Mouse (Mus musculus) thymus, postnatal 10 days (tissue): ENCODE data around the gene Atpaf1.

Experiments
- DNase-seq, 2 experiments: peaks; one replicate each; pipeline ENCODE4 v3.0.0; 2021; ENCODE audit warnings: low spot score in 2 of 2

The Atpaf1 gene

DNA sequence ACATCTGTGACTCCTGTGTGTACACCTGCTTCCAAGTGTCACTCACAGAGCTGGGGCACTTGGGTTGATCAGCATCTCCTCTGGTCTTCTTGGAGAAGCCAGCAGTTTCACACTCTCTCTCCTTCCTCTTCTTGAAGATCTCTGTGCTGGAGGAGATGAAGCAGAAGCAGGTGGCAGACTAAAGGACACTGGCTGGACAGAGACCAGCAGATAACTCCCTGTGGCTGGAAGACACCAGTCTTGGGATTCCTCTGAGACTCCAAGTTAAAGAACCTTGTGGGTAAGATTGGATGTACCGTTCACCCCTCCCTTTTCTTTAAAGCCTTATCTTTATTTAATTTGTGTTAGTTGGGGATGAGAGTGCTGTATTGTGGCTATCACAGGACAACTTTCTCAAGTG lies 63.5 kb downstream of the Atpaf1 start:
- DNase-seq, result no peak

DNA sequence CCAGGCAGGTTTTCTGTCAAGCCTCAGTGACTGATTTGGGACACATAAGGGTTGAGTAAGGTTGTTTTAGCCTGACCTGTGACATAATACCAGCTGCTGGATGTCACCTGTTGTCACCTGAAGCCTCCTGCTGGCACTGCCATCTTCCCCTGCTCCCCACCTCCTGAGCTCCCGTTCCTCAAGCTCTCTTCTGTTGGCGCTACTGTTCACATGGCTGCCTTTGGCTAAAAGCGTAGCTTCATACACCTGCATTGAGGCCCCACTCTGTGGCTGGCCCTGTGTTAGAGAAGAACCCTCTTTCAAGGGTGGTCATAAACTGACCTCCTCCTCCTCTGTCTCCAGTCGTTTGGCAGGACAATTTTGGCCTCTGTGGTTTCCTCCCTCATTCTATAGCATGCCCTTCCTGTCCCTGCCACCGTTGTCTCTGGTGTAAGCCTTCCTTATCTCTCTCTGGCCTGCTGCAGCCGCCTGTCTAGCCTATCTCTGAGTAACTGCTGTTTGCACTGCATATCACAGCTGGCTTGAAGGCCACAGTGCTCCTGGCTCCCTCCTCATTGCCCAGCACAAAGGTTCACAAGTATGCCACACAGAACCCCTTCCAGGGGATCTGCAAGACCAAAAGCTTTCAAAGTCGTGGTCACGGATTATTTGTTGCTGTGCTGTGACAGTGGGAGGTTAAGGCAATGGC lies 64.5 kb downstream of the Atpaf1 start:
- DNase-seq, result no peak

DNA sequence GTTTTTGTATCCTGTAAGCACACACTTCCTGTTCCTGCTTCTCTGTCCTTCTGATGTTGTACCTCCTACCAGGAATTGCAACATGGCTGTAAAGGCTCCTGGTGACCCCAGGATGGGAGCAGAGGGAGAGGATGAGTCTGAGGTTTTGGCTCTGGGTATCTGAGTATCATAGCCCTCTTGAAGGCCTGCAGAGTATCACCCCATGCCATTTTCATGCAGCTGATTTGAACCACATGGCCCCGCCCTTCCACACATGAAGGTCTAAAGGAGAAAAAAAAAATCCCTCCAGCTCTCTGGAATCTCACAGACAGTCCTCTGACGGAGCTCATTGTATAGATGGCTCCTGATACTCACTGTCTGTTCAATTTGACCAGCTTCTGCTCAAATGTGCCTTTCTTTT lies 65.5 kb downstream of the Atpaf1 start:
- no peak for DNase-seq

DNA sequence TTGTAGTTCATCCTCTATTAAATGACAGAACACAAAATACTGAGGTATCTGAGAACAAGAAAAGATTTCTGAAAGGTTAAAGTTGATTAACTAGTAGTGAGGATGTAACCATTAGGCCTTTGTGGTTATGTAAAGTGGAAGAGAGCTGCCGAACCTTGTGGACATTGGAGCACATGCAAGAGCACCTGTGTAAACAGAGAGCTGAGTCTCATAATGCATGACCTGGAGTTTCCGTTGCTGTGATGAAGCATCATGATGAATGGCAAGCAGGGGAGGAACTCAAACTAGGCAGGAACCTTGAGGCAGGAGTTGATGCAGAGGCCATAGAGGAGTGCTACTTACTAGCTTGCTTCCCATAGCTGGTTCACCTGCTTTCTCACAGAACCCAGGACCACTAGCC lies 66.0 kb downstream of the Atpaf1 start:
- no peak for DNase-seq

DNA sequence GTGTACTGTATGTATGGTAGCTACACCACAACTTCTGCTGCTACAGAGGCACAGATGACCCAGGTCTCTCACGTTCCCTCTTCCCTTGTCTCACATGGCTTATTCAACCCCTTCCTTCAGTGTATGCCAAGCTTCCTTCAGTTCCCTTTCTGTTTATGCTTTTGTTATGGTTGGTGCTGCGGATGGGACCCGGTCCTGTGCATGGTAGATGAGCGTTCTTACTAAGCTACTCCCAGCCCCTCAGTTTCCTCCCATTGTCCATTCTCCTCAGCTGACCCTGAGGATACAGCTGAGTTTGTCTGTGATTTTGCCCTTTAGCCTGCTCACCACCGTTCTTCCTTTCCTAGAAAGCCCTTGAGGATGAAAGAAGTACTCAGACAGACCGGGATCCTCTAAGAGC lies 67.0 kb downstream of the Atpaf1 start:
- DNase-seq, result no peak

DNA sequence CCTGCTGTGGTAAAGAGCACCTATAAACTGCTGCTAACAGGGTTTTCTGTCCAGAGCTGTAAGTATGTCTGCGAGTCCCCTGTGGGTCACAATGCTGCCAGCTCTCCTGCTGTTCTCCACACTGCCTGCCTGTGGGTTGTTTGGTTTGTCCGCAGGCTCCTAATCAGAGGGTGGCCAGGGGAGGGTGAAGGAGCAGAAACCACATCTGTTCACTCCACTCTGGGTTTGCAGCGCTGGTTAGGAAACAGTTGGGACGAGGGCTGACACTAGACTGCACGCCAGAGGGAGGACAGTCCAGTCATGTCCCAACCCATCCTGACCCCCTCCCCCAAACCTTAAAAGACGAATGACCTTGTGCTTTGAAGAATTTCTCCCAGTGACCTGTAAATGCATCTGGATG lies 70.5 kb downstream of the Atpaf1 start:
- DNase-seq, result no peak

DNA sequence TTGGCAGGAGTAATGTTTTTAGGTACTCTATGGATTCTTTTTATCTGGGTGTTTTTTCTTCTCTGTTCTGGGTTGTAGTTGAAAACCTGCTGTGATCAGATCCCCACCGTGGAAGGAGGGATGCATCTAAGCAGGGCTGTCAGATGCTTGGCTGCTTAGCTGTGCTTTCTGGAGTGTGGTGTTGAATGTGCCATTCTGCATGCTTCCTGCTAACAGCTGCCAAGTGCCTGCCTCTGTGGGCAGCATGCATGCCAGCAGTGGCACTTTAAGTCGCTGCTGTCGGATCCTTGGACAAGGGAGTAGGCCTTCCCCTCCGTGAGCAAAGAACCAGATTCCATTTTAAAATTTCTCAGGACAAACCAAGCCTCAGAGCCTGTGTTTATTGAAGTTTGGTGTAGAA lies 71.0 kb downstream of the Atpaf1 start:
- no peak for DNase-seq

DNA sequence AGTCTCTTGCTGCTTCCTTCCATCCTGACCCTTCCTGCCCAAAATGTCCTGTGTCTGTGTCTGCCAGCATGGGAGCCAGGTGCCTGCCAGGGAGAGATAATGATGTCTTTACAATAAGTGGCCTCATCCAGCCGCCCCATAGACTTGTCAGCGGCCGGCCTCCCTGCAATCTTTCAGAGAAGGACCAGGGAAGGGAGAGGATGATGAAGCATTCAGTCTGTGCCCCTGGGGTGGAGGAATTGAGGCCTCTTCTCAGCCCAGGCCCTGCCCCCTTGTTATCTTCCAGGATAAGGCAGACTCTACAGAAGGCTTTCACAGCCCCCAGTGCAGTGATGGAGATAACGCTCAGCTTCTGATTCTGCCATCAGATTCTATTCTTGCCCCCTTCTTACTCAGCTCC lies 71.7 kb downstream of the Atpaf1 start:
- DNase-seq, result no peak

DNA sequence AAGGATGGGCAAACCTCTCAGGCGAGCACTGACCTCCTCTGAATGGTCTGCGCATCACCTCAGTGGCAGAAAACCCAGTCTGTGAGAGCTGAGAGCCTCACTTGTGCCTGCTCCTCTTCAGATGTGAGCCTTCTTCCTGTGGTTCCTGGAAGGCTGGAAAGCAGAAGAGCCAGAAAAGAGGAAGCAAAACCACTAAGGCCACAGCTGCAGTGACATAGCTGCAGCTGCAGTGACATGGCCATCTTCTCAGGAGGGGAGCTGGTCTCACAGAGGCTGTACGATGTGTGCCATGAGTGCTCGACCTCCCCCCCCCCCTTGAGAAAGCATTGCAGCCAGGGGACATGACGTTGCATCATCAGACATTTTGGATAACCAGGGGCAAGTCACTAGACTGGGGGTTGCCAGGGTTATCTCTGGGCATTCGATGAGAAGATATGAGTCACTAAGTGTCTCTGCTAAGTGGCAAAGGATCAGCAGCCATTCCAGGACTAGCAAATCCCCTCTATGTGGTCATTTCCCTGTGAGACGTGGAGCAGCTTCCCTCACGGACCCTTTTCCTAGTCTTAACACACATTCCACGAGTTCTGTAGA lies 72.8 kb downstream of the Atpaf1 start:
- DNase-seq, result no peak

DNA sequence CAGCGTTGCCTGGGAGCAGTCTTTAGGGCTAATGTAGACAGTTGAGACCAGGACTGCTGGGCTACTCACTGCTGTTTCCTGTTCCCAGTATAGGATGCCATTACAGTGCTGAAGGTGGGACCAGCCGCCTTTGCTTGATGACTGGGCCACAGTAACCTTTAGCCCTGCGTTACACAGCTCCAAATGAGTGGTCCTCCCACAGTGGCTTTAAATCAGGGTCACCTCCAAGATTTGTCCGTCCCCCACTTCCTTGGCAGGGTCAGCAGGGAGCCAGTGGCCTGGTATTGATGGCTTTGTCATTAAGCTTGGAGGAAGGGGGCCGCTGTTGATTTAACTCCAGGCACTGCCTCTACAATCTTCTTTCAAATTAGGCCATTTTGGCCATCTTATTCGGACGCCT lies 78.7 kb downstream of the Atpaf1 start:
- DNase-seq, result no peak

DNA sequence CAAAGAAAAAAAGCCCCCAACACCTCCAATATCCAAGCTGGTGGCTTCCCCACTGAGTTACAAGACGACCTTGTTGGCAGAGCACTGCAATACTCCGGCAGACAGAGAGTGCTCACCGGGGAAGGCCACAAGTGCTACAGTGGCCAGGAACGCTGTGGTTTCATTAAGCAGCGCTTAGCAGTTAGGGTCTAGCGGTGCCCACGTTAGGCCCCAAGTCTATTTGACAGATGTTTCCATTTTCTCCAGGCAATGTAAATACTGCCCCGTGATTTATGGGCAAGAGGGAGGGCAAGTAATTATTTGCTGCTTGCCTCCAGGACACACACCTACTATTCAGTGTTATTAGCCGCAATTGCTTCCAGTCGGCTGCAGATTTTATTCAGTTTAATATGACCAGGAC lies 79.3 kb downstream of the Atpaf1 start:
- DNase-seq, result no peak
